ENCODE assay signal across 8 mouse cellular contexts in the genomic region with DNA sequence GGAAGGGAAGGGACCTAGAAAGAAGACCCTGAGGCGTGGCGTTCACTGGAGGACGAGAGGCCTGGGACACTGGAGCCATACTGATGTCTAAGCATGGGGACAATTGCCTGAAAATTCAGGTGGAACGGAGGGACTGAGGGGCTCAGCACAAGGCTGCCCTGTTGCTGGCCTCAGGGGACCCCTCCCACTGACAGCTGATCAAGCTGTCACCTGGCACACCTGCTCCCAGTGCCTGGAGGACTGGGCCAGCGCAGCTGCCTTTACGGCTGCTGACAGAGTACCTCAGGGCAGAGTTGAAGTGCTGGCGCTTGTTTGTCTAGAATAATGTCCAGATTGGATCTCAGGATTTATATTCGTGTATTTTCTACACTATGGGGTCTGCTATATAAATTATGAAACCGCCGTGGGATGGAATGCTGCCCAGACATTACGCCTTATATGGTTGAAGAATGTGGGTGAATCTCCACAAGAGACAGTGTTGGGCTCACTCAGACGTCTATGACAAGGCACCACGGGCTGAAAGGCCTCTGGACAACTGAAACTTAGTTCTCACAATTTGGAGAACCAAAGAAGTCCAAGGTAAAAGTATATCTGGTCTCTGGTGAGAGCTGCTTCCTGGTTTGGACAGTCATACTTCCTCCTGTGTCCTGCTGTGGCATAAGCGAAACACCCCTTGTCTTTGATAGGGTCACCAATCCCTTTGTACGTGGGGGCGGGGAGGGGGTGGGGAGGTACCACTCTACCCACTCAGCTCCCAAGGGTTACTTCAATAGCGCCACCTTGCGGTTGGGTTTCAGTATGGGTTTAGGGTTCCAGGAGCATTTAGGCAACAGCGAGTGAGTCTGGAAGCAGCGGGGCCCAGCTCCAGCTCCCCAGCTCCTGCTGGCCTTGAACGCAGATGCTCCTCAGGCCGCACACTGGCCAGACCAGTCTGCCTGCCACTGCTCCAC. TPM values are rescaled to one million over a fixed set of nuclear protein-coding genes. Genes with fewer than 3 reads are reported as not detected.
DNase-seq lines count a peak whose midpoint lies in the region; ATAC-seq and TF ChIP-seq lines count a peak whose summit lies in the region.

No protein-coding gene starts in this region.

- peaks cover 34% of the 10 kb centered on the region for H3K4me1 ChIP-seq in midbrain, embryonic 10.5 days
- 0 out of 2 replicates have a peak, but pooled peaks cover 3% of the 10 kb centered on the region for H3K4me1 ChIP-seq in midbrain, embryonic 15.5 days
- peaks cover 7% of the 10 kb centered on the region for H3K4me1 ChIP-seq in bone marrow macrophage, adult 2 months (ENCODE audit: control insufficient read depth, insufficient read depth, low read length)
- H3K4me1 ChIP-seq in kidney, embryonic 14.5 days (ENCODE audit: control insufficient read depth, insufficient read depth, low read length) = peaks cover 18% of the 10 kb centered on the region
- peaks cover 7% of the 10 kb centered on the region for H3K4me1 ChIP-seq in liver, embryonic 16.5 days (ENCODE audit: control insufficient read depth, low read depth, low read length)
- H3K4me1 ChIP-seq in neural tube, embryonic 13.5 days (replicated peaks) = peaks cover 29% of the 10 kb centered on the region

- TF ChIP-seq CTCF in bone marrow macrophage, adult 2 months (IDR thresholded peaks at IDR 0.05; ENCODE audit: low read depth, low read length) = peak; percentile 80

- ATAC-seq in midbrain, embryonic 15.5 days (replicated peaks) = no peak
- peak; percentile 82 for ATAC-seq in granulocyte monocyte progenitor cell, adult 5-6 weeks (replicated peaks; ENCODE audit: poor library complexity, severe bottlenecking)
- ATAC-seq in kidney, embryonic 14.5 days (ENCODE audit: low FRiP score, low TSS enrichment) = peak; percentile 30; the same call in 1 of the 2 replicates
- peak; percentile 30; the same call in 1 of the 2 replicates for ATAC-seq in liver, embryonic 16.5 days (ENCODE audit: low read depth)
- 0 out of 2 replicates have a peak, but pooled peaks have one; percentile 56 for ATAC-seq in neural tube, embryonic 13.5 days (ENCODE audit: low read depth)

- H3K4me2 ChIP-seq in midbrain, embryonic 15.5 days = no peak overlapping the region
- H3K4me2 ChIP-seq in kidney, embryonic 14.5 days (replicated peaks; ENCODE audit: low read depth, low read length) = no peak overlapping the region
- peak overlapping the region; percentile 22 for H3K4me2 ChIP-seq in liver, embryonic 16.5 days (ENCODE audit: low read depth, low read length)
- H3K4me2 ChIP-seq in neural tube, embryonic 13.5 days = peak overlapping the region; percentile 20; the same call in 1 of the 2 replicates

- no peaks in the 10 kb centered on the region for H3K36me3 ChIP-seq in midbrain, embryonic 10.5 days
- H3K36me3 ChIP-seq in midbrain, embryonic 15.5 days (replicated peaks) = no peaks in the 10 kb centered on the region
- no peaks in the 10 kb centered on the region for H3K36me3 ChIP-seq in kidney, embryonic 14.5 days (ENCODE audit: control insufficient read depth, insufficient read depth, low read length)
- no peaks in the 10 kb centered on the region for H3K36me3 ChIP-seq in liver, embryonic 16.5 days (ENCODE audit: control insufficient read depth, insufficient read depth)
- H3K36me3 ChIP-seq in neural tube, embryonic 13.5 days = no peaks in the 10 kb centered on the region

- H3K9ac ChIP-seq in midbrain, embryonic 15.5 days = no peak overlapping the region
- no peak overlapping the region for H3K9ac ChIP-seq in kidney, embryonic 14.5 days (ENCODE audit: low read depth, low read length)
- no peak overlapping the region; the same call in 1 of the 2 replicates for H3K9ac ChIP-seq in liver, embryonic 16.5 days (ENCODE audit: low read depth, low read length)
- H3K9ac ChIP-seq in neural tube, embryonic 13.5 days = no peak overlapping the region

- no peak overlapping the region for H3K27ac ChIP-seq in midbrain, embryonic 10.5 days (replicated peaks)
- no peak overlapping the region for H3K27ac ChIP-seq in midbrain, embryonic 15.5 days
- H3K27ac ChIP-seq in bone marrow macrophage, adult 2 months (ENCODE audit: insufficient read depth, low read depth, low read length) = no peak overlapping the region
- no peak overlapping the region for H3K27ac ChIP-seq in kidney, embryonic 14.5 days (ENCODE audit: low read depth, low read length)
- no peak overlapping the region for H3K27ac ChIP-seq in liver, embryonic 16.5 days (ENCODE audit: low read length)
- H3K27ac ChIP-seq in neural tube, embryonic 13.5 days (replicated peaks) = no peak overlapping the region

- TF ChIP-seq POLR2A in bone marrow macrophage, adult 2 months (IDR thresholded peaks at IDR 0.05; ENCODE audit: borderline replicate concordance, low read depth, low read length) = no peak

- 52% methylated on average over 22 of the region's 22 CpGs for WGBS in midbrain, embryonic 10.5 days
- 48% methylated on average over 22 of the region's 22 CpGs for WGBS in midbrain, embryonic 15.5 days
- 44% methylated on average over 22 of the region's 22 CpGs for WGBS in kidney, embryonic 14.5 days
- WGBS in liver, embryonic 16.5 days (ENCODE audit: insufficient replicate concordance) = 41% methylated on average over 22 of the region's 22 CpGs
- 38% methylated on average over 22 of the region's 22 CpGs for WGBS in neural tube, embryonic 13.5 days

- H3K9me3 ChIP-seq in midbrain, embryonic 10.5 days (replicated peaks) = no peaks in the 10 kb centered on the region
- H3K9me3 ChIP-seq in midbrain, embryonic 15.5 days = no peaks in the 10 kb centered on the region
- H3K9me3 ChIP-seq in kidney, embryonic 14.5 days (ENCODE audit: control insufficient read depth, low read length) = no peaks in the 10 kb centered on the region
- H3K9me3 ChIP-seq in liver, embryonic 16.5 days (replicated peaks; ENCODE audit: control insufficient read depth, low read length) = no peaks in the 10 kb centered on the region
- H3K9me3 ChIP-seq in neural tube, embryonic 13.5 days = no peaks in the 10 kb centered on the region

- H3K27me3 ChIP-seq in midbrain, embryonic 10.5 days (ENCODE audit: low read depth, poor library complexity, severe bottlenecking) = peaks cover 50% of the 10 kb centered on the region
- H3K27me3 ChIP-seq in midbrain, embryonic 15.5 days (replicated peaks) = peaks cover 11% of the 10 kb centered on the region
- H3K27me3 ChIP-seq in kidney, embryonic 14.5 days (ENCODE audit: control insufficient read depth, insufficient read depth, low read length) = no peaks in the 10 kb centered on the region
- peaks cover 5% of the 10 kb centered on the region; the same call in 1 of the 2 replicates for H3K27me3 ChIP-seq in liver, embryonic 16.5 days (ENCODE audit: control insufficient read depth, insufficient read depth, low read depth, low read length)
- no peaks in the 10 kb centered on the region; the same call in 1 of the 2 replicates for H3K27me3 ChIP-seq in neural tube, embryonic 13.5 days

- H3K4me3 ChIP-seq in midbrain, embryonic 10.5 days = no peak overlapping the region
- no peak overlapping the region for H3K4me3 ChIP-seq in midbrain, embryonic 15.5 days
- H3K4me3 ChIP-seq in bone marrow macrophage, adult 2 months (ENCODE audit: insufficient read depth, low read length) = no peak overlapping the region
- H3K4me3 ChIP-seq in kidney, embryonic 14.5 days (ENCODE audit: low read length) = no peak overlapping the region
- no peak overlapping the region for H3K4me3 ChIP-seq in liver, embryonic 16.5 days (ENCODE audit: low read depth, low read length)
- H3K4me3 ChIP-seq in neural tube, embryonic 13.5 days = no peak overlapping the region

- peak; percentile 66 for DNase-seq in midbrain, embryonic 10.5 days (ENCODE audit: low spot score)
- DNase-seq in thymus, postnatal 36 days = peak; percentile 56 to 58

RNA-seq across cellular contexts. Expression of a gene that starts 27.0 kb away (rescaled TPM):
- 81.7 and 116 TPM in 2 replicates for polyA plus RNA-seq in midbrain, embryonic 10.5 days (2016; fragmentation: Nextera tagmentation; extraction: Ambion mirVana)
- 158 and 159 TPM in 2 replicates for polyA plus RNA-seq in midbrain, embryonic 15.5 days (2015; fragmentation: Nextera tagmentation; extraction: Ambion mirVana)
- polyA plus RNA-seq in bone marrow macrophage, adult 2 months (2012; ENCODE audit: insufficient read depth, insufficient read length, missing spikeins) = 2.0 and 2.1 TPM in 2 replicates
- total RNA-seq in granulocyte monocyte progenitor cell, adult 5-6 weeks (2014; fragmentation: Nextera tagmentation) = not detected in 2 replicates
- not detected in 2 replicates for total RNA-seq in granulocyte monocyte progenitor cell, adult 5-6 weeks (2017)
- polyA plus RNA-seq in kidney, embryonic 14.5 days (2014; fragmentation: Nextera tagmentation; extraction: Ambion mirVana) = 21.6 and 32.6 TPM in 2 replicates
- 6.3 and 6.4 TPM in 2 replicates for polyA plus RNA-seq in liver, embryonic 16.5 days (2015; fragmentation: Nextera tagmentation; extraction: Ambion mirVana)
- polyA plus RNA-seq in neural tube, embryonic 13.5 days (2015; fragmentation: Nextera tagmentation; extraction: Ambion mirVana) = 126 and 142 TPM in 2 replicates

Comparison
In these comparisons a context has a peak if more than half of its experiments do, and no peak if none do; other contexts are left out.
1. H3K4me2 ChIP-seq: peak in liver, embryonic 16.5 days (single experiment) and neural tube, embryonic 13.5 days (single experiment); none in midbrain, embryonic 15.5 days (single experiment) and kidney, embryonic 14.5 days (single experiment).